Mouse (Mus musculus) heart, postnatal 25 days (tissue): ENCODE data around the gene Rbfox1. TPM values are rescaled to one million over a fixed set of nuclear protein-coding genes. Genes with fewer than 3 reads are reported as not detected.
A peak's percentile ranks its signal among the peaks of the same experiment; 100 is the strongest.

Source experiments
- DNase-seq: peaks from one replicate; pipeline ENCODE4 v3.0.0; 2022; ENCODE audit warnings: low spot score
- intact Hi-C: fragments of 180-260 bp; cut with DNase I; formaldehyde crosslinking; loops from one replicate; pipeline ENCODE4 v1.15.1; 2025
- total RNA-seq, 2 experiments: library from RNA; stranded (reverse); gene quantifications; 2 replicates each; pipeline ENCODE4 v1.2.3; 2021

Gene Rbfox1
- total RNA-seq, 2 experiments from 2014 or later: 47.7 to 48.6 TPM

- intact Hi-C loops: no loop called here
- no peak for DNase-seq
These were observed 1327.6 kb downstream of the Rbfox1 start for GRCm38 (mm10) chr16:7212756-7213155.

- intact Hi-C loops: no loop called here
- DNase-seq: no peak
These were observed 1338.1 kb downstream of the Rbfox1 start for GRCm38 (mm10) chr16:7223265-7223664.

- DNase-seq: no peak
- intact Hi-C loops: no loop called here
These were observed 1340.8 kb downstream of the Rbfox1 start for GRCm38 (mm10) chr16:7226000-7226399.

- intact Hi-C loops: no loop called here
These were observed 1343.1 kb downstream of the Rbfox1 start for GRCm38 (mm10) chr16:7228246-7228645.

GRCm38 (mm10) chr16:7229232-7229631 is 1344.1 kb downstream of the Rbfox1 start:
- intact Hi-C loops: no loop called here
- no peak for DNase-seq

More at GRCm38 (mm10) chr16:7228246-7228645, 1343.1 kb downstream of the Rbfox1 start:
- DNase-seq: no peak

GRCm38 (mm10) chr16:7241627-7242026 is 1356.5 kb downstream of the Rbfox1 start:
- no peak for DNase-seq
- intact Hi-C loops: no loop called here

- intact Hi-C loops: no loop called here
- DNase-seq: no peak
These were observed 1357.3 kb downstream of the Rbfox1 start for GRCm38 (mm10) chr16:7242501-7242900.

- no peak for DNase-seq
- intact Hi-C loops: no loop called here
These were observed 1359.2 kb downstream of the Rbfox1 start for GRCm38 (mm10) chr16:7244382-7244781.

- no peak for DNase-seq
- intact Hi-C loops: no loop called here
These were observed 1366.5 kb downstream of the Rbfox1 start for GRCm38 (mm10) chr16:7251696-7252095.

- DNase-seq: no peak
- intact Hi-C loops: no loop called here
These were observed 1372.2 kb downstream of the Rbfox1 start for GRCm38 (mm10) chr16:7257366-7257765.

- intact Hi-C loops: no loop called here
- no peak for DNase-seq
These were observed 1378.1 kb downstream of the Rbfox1 start for GRCm38 (mm10) chr16:7263261-7263660.

GRCm38 (mm10) chr16:7265715-7266114 is 1380.6 kb downstream of the Rbfox1 start:
- intact Hi-C loops: no loop called here
- no peak for DNase-seq

- no peak for DNase-seq
- intact Hi-C loops: loop anchor here (1.0 kb wide), 1 partner anchor 138 kb away; no protein-coding TSS in a partner anchor
These were observed 1390.3 kb downstream of the Rbfox1 start for GRCm38 (mm10) chr16:7275501-7275900.

GRCm38 (mm10) chr16:7275901-7276300 is 1390.7 kb downstream of the Rbfox1 start:
- no peak for DNase-seq
- intact Hi-C loops: loop anchor here (1.0 kb wide), 1 partner anchor 139 kb away; no protein-coding TSS in a partner anchor

GRCm38 (mm10) chr16:7279544-7279943 is 1394.4 kb downstream of the Rbfox1 start:
- peak; percentile 10 for DNase-seq
- intact Hi-C loops: no loop called here

- intact Hi-C loops: no loop called here
- no peak for DNase-seq
These were observed 1397.1 kb downstream of the Rbfox1 start for GRCm38 (mm10) chr16:7282257-7282656.

- intact Hi-C loops: no loop called here
- DNase-seq: no peak
These were observed 1408.0 kb downstream of the Rbfox1 start for GRCm38 (mm10) chr16:7292985-7293805.

- intact Hi-C loops: no loop called here
These were observed 1417.3 kb downstream of the Rbfox1 start for GRCm38 (mm10) chr16:7302416-7302815.

GRCm38 (mm10) chr16:7329196-7329595 is 1444.0 kb downstream of the Rbfox1 start:
- no peak for DNase-seq
- intact Hi-C loops: no loop called here

More at GRCm38 (mm10) chr16:7302416-7302815, 1417.3 kb downstream of the Rbfox1 start:
- DNase-seq: no peak

GRCm38 (mm10) chr16:7341186-7341585 is 1456.0 kb downstream of the Rbfox1 start:
- DNase-seq: no peak
- intact Hi-C loops: no loop called here

- no peak for DNase-seq
- intact Hi-C loops: no loop called here
These were observed 1460.1 kb downstream of the Rbfox1 start for GRCm38 (mm10) chr16:7345298-7345697.
